In the genomic region with DNA sequence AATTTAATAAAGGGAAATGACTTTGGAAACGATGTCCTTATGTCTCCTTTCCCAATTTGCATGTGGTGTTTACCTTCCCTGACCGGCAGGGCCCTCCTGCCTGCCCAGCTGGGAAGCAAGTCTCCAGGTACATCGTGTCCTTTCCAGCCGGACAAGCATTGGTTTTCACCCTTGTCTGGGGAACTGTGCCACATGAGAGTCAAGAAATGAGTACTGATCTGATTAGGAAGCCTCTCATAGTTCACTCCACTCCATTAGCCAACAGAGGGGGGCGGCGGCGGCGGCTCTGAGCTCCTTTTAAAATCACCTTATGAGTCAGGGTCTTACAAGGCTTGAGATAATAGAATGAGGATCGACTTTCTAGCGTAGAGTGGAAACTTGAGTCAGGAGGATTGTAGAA, we compare ENCODE assay signal across 9 mouse cellular contexts. TPM values are rescaled to one million over a fixed set of nuclear protein-coding genes. Genes with fewer than 3 reads are reported as not detected.
A peak's percentile ranks its signal among the peaks of the same experiment; 100 is the strongest.
DNase-seq lines count a peak whose midpoint lies in the region; ATAC-seq and TF ChIP-seq lines count a peak whose summit lies in the region.
"Had no signal": no experiment of that assay in that cellular context is flagged by ENCODE, and none has a peak within 500 bp of the region (broad histone marks: within the 10 kb centered on the region; RNA-seq: fewer than 3 reads in every experiment).

No protein-coding gene starts in this region.

- H3K36me3 ChIP-seq in forebrain, embryonic 14.5 days (ENCODE audit: control insufficient read depth, insufficient read depth, low read length): peaks cover 59% of the 10 kb centered on the region
- peaks cover 40% of the 10 kb centered on the region for H3K36me3 ChIP-seq in liver, embryonic 11.5 days (ENCODE audit: control insufficient read depth, insufficient read depth, low read length)

- H3K9me3 ChIP-seq in forebrain, embryonic 14.5 days (replicated peaks; ENCODE audit: control insufficient read depth, low read length): no peaks in the 10 kb centered on the region
- no peaks in the 10 kb centered on the region for H3K9me3 ChIP-seq in liver, embryonic 11.5 days (ENCODE audit: control insufficient read depth, low read length)

- peaks cover 28% of the 10 kb centered on the region for H3K4me1 ChIP-seq in forebrain, embryonic 14.5 days (ENCODE audit: control insufficient read depth, insufficient read depth, low read length)
- H3K4me1 ChIP-seq in liver, embryonic 11.5 days (replicated peaks; ENCODE audit: control insufficient read depth, insufficient read depth, low read length): peaks cover 14% of the 10 kb centered on the region
- peaks cover 28% of the 10 kb centered on the region for H3K4me1 ChIP-seq in olfactory bulb, adult 2 months (ENCODE audit: control insufficient read depth, insufficient read depth, low read length)

- 42% methylated on average over 10 of the region's 10 CpGs for WGBS in forebrain, embryonic 14.5 days
- WGBS in liver, embryonic 11.5 days: 59% methylated on average over 10 of the region's 10 CpGs
- 34% methylated on average over 10 of the region's 10 CpGs for WGBS in olfactory bulb, adult 2 months

- no peak for TF ChIP-seq POLR2A in olfactory bulb, adult 2 months (IDR thresholded peaks at IDR 0.05; ENCODE audit: insufficient read depth, low read depth, low read length)

- H3K27ac ChIP-seq in forebrain, embryonic 14.5 days (ENCODE audit: low read depth, low read length): peak overlapping the region; percentile 89
- H3K27ac ChIP-seq in liver, embryonic 11.5 days (ENCODE audit: low read depth, low read length): 0 out of 2 replicates have a peak overlapping the region, but pooled peaks have one; percentile 33
- no peak overlapping the region for H3K27ac ChIP-seq in olfactory bulb, adult 2 months (ENCODE audit: insufficient read depth, low read depth, low read length)

- no peak for ATAC-seq in forebrain, embryonic 14.5 days
- ATAC-seq in liver, embryonic 11.5 days (replicated peaks; ENCODE audit: low FRiP score): no peak
- ATAC-seq in granulocyte monocyte progenitor cell, adult 5-6 weeks (replicated peaks; ENCODE audit: poor library complexity, severe bottlenecking): no peak

- H3K27me3 ChIP-seq in forebrain, embryonic 14.5 days (replicated peaks; ENCODE audit: control insufficient read depth, insufficient read depth, low read length): no peaks in the 10 kb centered on the region
- H3K27me3 ChIP-seq in liver, embryonic 11.5 days (replicated peaks; ENCODE audit: control insufficient read depth, insufficient read depth, low read length): no peaks in the 10 kb centered on the region

- peak overlapping the region; percentile 70 for H3K4me3 ChIP-seq in forebrain, embryonic 14.5 days (ENCODE audit: low read depth, low read length)
- H3K4me3 ChIP-seq in liver, embryonic 11.5 days (ENCODE audit: low read depth, low read length): peak overlapping the region; percentile 72
- peak overlapping the region; percentile 64 for H3K4me3 ChIP-seq in olfactory bulb, adult 2 months (ENCODE audit: insufficient read depth, low read depth, low read length)

- H3K9ac ChIP-seq in forebrain, embryonic 14.5 days (ENCODE audit: low read length): peak overlapping the region; percentile 78
- H3K9ac ChIP-seq in liver, embryonic 11.5 days (ENCODE audit: low read depth, low read length): peak overlapping the region; percentile 18; the same call in 1 of the 2 replicates

- H3K4me2 ChIP-seq in forebrain, embryonic 14.5 days (ENCODE audit: low read length): peak overlapping the region; percentile 71
- peak overlapping the region; percentile 96 for H3K4me2 ChIP-seq in liver, embryonic 11.5 days

- peak; percentile 50 to 65 for DNase-seq in lung, adult 18-20 months
- DNase-seq in lung, postnatal 14 days: no peak
- no peak for DNase-seq in forebrain, embryonic 14.5 days (ENCODE audit: low spot score)
- DNase-seq in liver, embryonic 11.5 days (ENCODE audit: low spot score): no peak
- DNase-seq in right cerebral cortex, adult 2 months (ENCODE audit: low spot score in 2 of 2): no peak
- no peak for DNase-seq in left cerebral cortex, adult 8-10 months (ENCODE audit: low spot score in 2 of 2)

- TF ChIP-seq CTCF in olfactory bulb, adult 2 months (IDR thresholded peaks at IDR 0.05; ENCODE audit: insufficient read depth, low read depth, low read length): no peak

RNA-seq across cellular contexts. Expression of gene Tnks1bp1, which starts 0.7 kb away (rescaled TPM):
- 6.7 and 10.6 TPM in 2 replicates for polyA plus RNA-seq in forebrain, embryonic 14.5 days (2014; fragmentation: Nextera tagmentation; extraction: Ambion mirVana)
- polyA plus RNA-seq in liver, embryonic 11.5 days (2014; fragmentation: Nextera tagmentation; extraction: Ambion mirVana): 3.4 and 3.7 TPM in 2 replicates
- not detected in 2 replicates for polyA plus RNA-seq in olfactory bulb, adult 2 months (2012; ENCODE audit: insufficient read depth, insufficient read length, low replicate concordance, missing spikeins)
- total RNA-seq in left cerebral cortex, adult 8-10 months (2022): 100 to 1,000 TPM in 3 of 4 experiments, 10 to 100 TPM in 1; 96.3 to 122 (median 110) TPM
- total RNA-seq in granulocyte monocyte progenitor cell, adult 5-6 weeks (2014; fragmentation: Nextera tagmentation): 0.47 and 1.4 TPM in 2 replicates
- 2.2 and 4.9 TPM in 2 replicates for total RNA-seq in granulocyte monocyte progenitor cell, adult 5-6 weeks (2017)

RNA-seq across cellular contexts. Expression of gene P2rx3, which starts 9.8 kb away (rescaled TPM):
- polyA plus RNA-seq in forebrain, embryonic 14.5 days (2014; fragmentation: Nextera tagmentation; extraction: Ambion mirVana): 0.30 and 0.36 TPM in 2 replicates
- 0.95 and 1.1 TPM in 2 replicates for polyA plus RNA-seq in liver, embryonic 11.5 days (2014; fragmentation: Nextera tagmentation; extraction: Ambion mirVana)
- polyA plus RNA-seq in olfactory bulb, adult 2 months (2012; ENCODE audit: insufficient read depth, insufficient read length, low replicate concordance, missing spikeins): not detected in 2 replicates
- total RNA-seq in left cerebral cortex, adult 8-10 months (2022): 1 to 10 TPM; 1.7 to 3.3 (median 2.3) TPM
- total RNA-seq in granulocyte monocyte progenitor cell, adult 5-6 weeks (2014; fragmentation: Nextera tagmentation): 0.68 and 0.92 TPM in 2 replicates
- 0.10 and 0.52 TPM in 2 replicates for total RNA-seq in granulocyte monocyte progenitor cell, adult 5-6 weeks (2017)

RNA-seq across cellular contexts. Expression of gene Ssrp1, which starts 10.0 kb away (rescaled TPM):
- 240 and 254 TPM in 2 replicates for polyA plus RNA-seq in forebrain, embryonic 14.5 days (2014; fragmentation: Nextera tagmentation; extraction: Ambion mirVana)
- polyA plus RNA-seq in liver, embryonic 11.5 days (2014; fragmentation: Nextera tagmentation; extraction: Ambion mirVana): 338 and 381 TPM in 2 replicates
- polyA plus RNA-seq in olfactory bulb, adult 2 months (2012; ENCODE audit: insufficient read depth, insufficient read length, low replicate concordance, missing spikeins): not detected in 2 replicates
- 100 to 1,000 TPM in 3 of 4 experiments, 10 to 100 TPM in 1; 99.9 to 112 (median 106) TPM for total RNA-seq in left cerebral cortex, adult 8-10 months (2022)
- total RNA-seq in granulocyte monocyte progenitor cell, adult 5-6 weeks (2014; fragmentation: Nextera tagmentation): 229 and 255 TPM in 2 replicates
- total RNA-seq in granulocyte monocyte progenitor cell, adult 5-6 weeks (2017): 454 and 456 TPM in 2 replicates

RNA-seq across cellular contexts. Expression of gene Prg3, which starts 59.1 kb away (rescaled TPM):
- not detected in 2 replicates for polyA plus RNA-seq in forebrain, embryonic 14.5 days (2014; fragmentation: Nextera tagmentation; extraction: Ambion mirVana)
- 10.2 and 16.7 TPM in 2 replicates for polyA plus RNA-seq in liver, embryonic 11.5 days (2014; fragmentation: Nextera tagmentation; extraction: Ambion mirVana)
- polyA plus RNA-seq in olfactory bulb, adult 2 months (2012; ENCODE audit: insufficient read depth, insufficient read length, low replicate concordance, missing spikeins): not detected in 2 replicates
- total RNA-seq in left cerebral cortex, adult 8-10 months (2022): not detected
- 7.6 and 17.0 TPM in 2 replicates for total RNA-seq in granulocyte monocyte progenitor cell, adult 5-6 weeks (2014; fragmentation: Nextera tagmentation)
- total RNA-seq in granulocyte monocyte progenitor cell, adult 5-6 weeks (2017): 10.5 and 16.0 TPM in 2 replicates
- polyA plus RNA-seq: brain, embryonic 14.5 days had no signal

Comparison
In these comparisons a context has a peak if more than half of its experiments do, and no peak if none do; other contexts are left out.
1. DNase-seq: peak in lung, adult 18-20 months (2 of 2); none in lung, postnatal 14 days (single experiment), forebrain, embryonic 14.5 days (single experiment), liver, embryonic 11.5 days (single experiment), right cerebral cortex, adult 2 months (0 of 2) and left cerebral cortex, adult 8-10 months (0 of 2).
2. Peak in every context shown above with its lines, with median percentiles within 50 percentile points of each other: H3K4me3 ChIP-seq.